Mouse (Mus musculus) embryonic facial prominence, embryonic 15.5 days (tissue): Measurements from ENCODE around the gene Kdm5a. TPM values are rescaled to one million over a fixed set of nuclear protein-coding genes. Genes with fewer than 3 reads are reported as not detected.
A peak's percentile ranks its signal among the peaks of the same experiment; 100 is the strongest.

Source experiments
- ATAC-seq: fragments of 200-750 bp; cut with Nextera tagmentation; 2 replicates; pipeline ENCODE4 v1.8.0; 2017; ENCODE audit warnings: low read depth, moderate TSS enrichment; ENCODE audit not compliant: insufficient number of reproducible peaks, low FRiP score, low TSS enrichment
- H3K27ac ChIP-seq: fragments of 300-500 bp; sonication (generic); replicated peaks from 2 replicates; pipeline ENCODE4 v1.5.1; 2015; ENCODE audit warnings: mild to moderate bottlenecking, inconsistent platforms
- H3K27me3 ChIP-seq: fragments of 300-500 bp; sonication (generic); 2 replicates; pipeline ENCODE4 v1.6.1; 2015; ENCODE audit warnings: inconsistent platforms
- H3K36me3 ChIP-seq: fragments of 300-500 bp; sonication (generic); 2 replicates; pipeline ENCODE4 v1.6.1; 2015; ENCODE audit warnings: mild to moderate bottlenecking, inconsistent platforms
- H3K4me1 ChIP-seq: fragments of 300-500 bp; sonication (generic); 2 replicates; pipeline ENCODE4 v1.6.1; 2015; ENCODE audit warnings: inconsistent platforms
- H3K4me2 ChIP-seq: fragments of 300-500 bp; sonication (generic); replicated peaks from 2 replicates; pipeline ENCODE4 v1.6.1; 2015; ENCODE audit warnings: mild to moderate bottlenecking, inconsistent platforms
- H3K4me3 ChIP-seq: fragments of 300-500 bp; sonication (generic); replicated peaks from 2 replicates; pipeline ENCODE4 v1.5.1; 2015; ENCODE audit warnings: mild to moderate bottlenecking, inconsistent platforms
- H3K9ac ChIP-seq: fragments of 300-500 bp; sonication (generic); 2 replicates; pipeline ENCODE4 v1.6.1; 2015; ENCODE audit warnings: inconsistent platforms
- H3K9me3 ChIP-seq: fragments of 300-500 bp; sonication (generic); replicated peaks from 2 replicates; pipeline ENCODE4 v1.6.1; 2016; ENCODE audit warnings: inconsistent platforms
- WGBS: fragments of 180-500 bp; shearing (Covaris S2); methylation state at CpG from one replicate; pipeline ENCODE4 v1.1.7; 2015; 5-methylcytosine and 5-hydroxymethylcytosine counted together
- polyA plus RNA-seq: library from polyadenylated mRNA; unstranded; fragments of >200 nt; fragmentation: Nextera tagmentation; extraction: Ambion mirVana; gene quantifications from 2 replicates; pipeline ENCODE4 v1.2.1, GENCODE M21; 2015

The Kdm5a gene
- polyA plus RNA-seq = 50.0 and 50.2 TPM in 2 replicates

- peak within 1 kb of the TSS; percentile 95 for H3K4me3 ChIP-seq
Measured at GRCm38 (mm10) chr6:120363688-120364522, at the start of gene Kdm5a, which contains the start of gene Ccdc77. Kdm5a (plus strand) TSS chr6:120364124. Ccdc77 (minus strand) TSS chr6:120364374.

GRCm38 (mm10) chr6:120318303-120318940, 45.5 kb upstream of the Kdm5a start:
- WGBS = 78% methylated on average over 11 of the region's 11 CpGs
- Histone ChIP-seq H3K27ac (no peak overlapping the region), H3K4me2 (no peak overlapping the region), H3K9ac (no peak overlapping the region), H3K4me3 (no peak overlapping the region), H3K36me3 (no peaks in the 10 kb centered on the region), H3K27me3 (no peaks in the 10 kb centered on the region), H3K9me3 (no peaks in the 10 kb centered on the region), H3K4me1 (no peaks in the 10 kb centered on the region)
- ATAC-seq = no peak

More at GRCm38 (mm10) chr6:120363688-120364522, at the start of gene Kdm5a, which contains the start of gene Ccdc77:
- Histone ChIP-seq H3K4me1 (peaks cover 12% of the 10 kb centered on the region), H3K36me3 (peaks cover 16% of the 10 kb centered on the region), H3K9me3 (no peaks in the 10 kb centered on the region), H3K9ac (peak within 1 kb of the TSS; percentile 96), H3K27me3 (no peaks in the 10 kb centered on the region), H3K27ac (peak within 1 kb of the TSS; percentile 98), H3K4me2 (peak within 1 kb of the TSS; percentile 71)
- ATAC-seq = peak; percentile 97
- under 1% methylated on average over 71 of the region's 71 CpGs for WGBS

- 88% methylated on average over 9 of the region's 9 CpGs for WGBS
- Histone ChIP-seq H3K4me1 (no peaks in the 10 kb centered on the region), H3K9ac (no peak overlapping the region), H3K4me3 (no peak overlapping the region), H3K9me3 (no peaks in the 10 kb centered on the region), H3K27me3 (no peaks in the 10 kb centered on the region), H3K36me3 (no peaks in the 10 kb centered on the region), H3K27ac (no peak overlapping the region), H3K4me2 (no peak overlapping the region)
- ATAC-seq = no peak
Measured at GRCm38 (mm10) chr6:120319129-120319528, 44.8 kb upstream of the Kdm5a start.

GRCm38 (mm10) chr6:120320369-120320768, 43.6 kb upstream of the Kdm5a start:
- Histone ChIP-seq H3K27ac (no peak overlapping the region), H3K9ac (no peak overlapping the region), H3K4me2 (no peak overlapping the region), H3K4me1 (no peaks in the 10 kb centered on the region), H3K4me3 (no peak overlapping the region), H3K9me3 (no peaks in the 10 kb centered on the region), H3K27me3 (no peaks in the 10 kb centered on the region), H3K36me3 (peaks cover 8% of the 10 kb centered on the region)
- ATAC-seq = no peak
- WGBS = 67% methylated on average over 2 of the region's 2 CpGs

- 33% methylated on average over 6 of the region's 6 CpGs for WGBS
- H3K4me2 ChIP-seq = no peak overlapping the region
- no peaks in the 10 kb centered on the region for H3K9me3 ChIP-seq
- no peaks in the 10 kb centered on the region for H3K4me1 ChIP-seq
- H3K36me3 ChIP-seq = peaks cover 19% of the 10 kb centered on the region
- no peaks in the 10 kb centered on the region for H3K27me3 ChIP-seq
- H3K27ac ChIP-seq = no peak overlapping the region
- H3K9ac ChIP-seq = no peak overlapping the region
- no peak overlapping the region for H3K4me3 ChIP-seq
- peak; percentile 51; the same call in 1 of the 2 replicates for ATAC-seq
Measured at GRCm38 (mm10) chr6:120324295-120324927, 39.5 kb upstream of the Kdm5a start.

- WGBS = 70% methylated on average over 2 of the region's 2 CpGs
- H3K36me3 ChIP-seq = peaks cover 68% of the 10 kb centered on the region
Measured at GRCm38 (mm10) chr6:120332351-120332750, 31.6 kb upstream of the Kdm5a start.

GRCm38 (mm10) chr6:120343992-120344391, 19.9 kb upstream of the Kdm5a start:
- Histone ChIP-seq H3K36me3 (peaks cover 69% of the 10 kb centered on the region), H3K4me2 (no peak overlapping the region), H3K9ac (no peak overlapping the region), H3K9me3 (no peaks in the 10 kb centered on the region), H3K4me1 (no peaks in the 10 kb centered on the region), H3K27ac (no peak overlapping the region), H3K4me3 (no peak overlapping the region), H3K27me3 (no peaks in the 10 kb centered on the region)
- ATAC-seq = no peak
- 61% methylated on average over 1 of the region's 1 CpGs for whole genome bisulfite sequencing

More at GRCm38 (mm10) chr6:120332351-120332750, 31.6 kb upstream of the Kdm5a start:
- H3K9ac ChIP-seq = no peak overlapping the region
- ATAC-seq = no peak
- no peaks in the 10 kb centered on the region for H3K27me3 ChIP-seq
- no peaks in the 10 kb centered on the region for H3K9me3 ChIP-seq
- H3K27ac ChIP-seq = no peak overlapping the region
- H3K4me3 ChIP-seq = no peak overlapping the region
- H3K4me1 ChIP-seq = no peaks in the 10 kb centered on the region
- H3K4me2 ChIP-seq = no peak overlapping the region

GRCm38 (mm10) chr6:120349018-120349417, 14.9 kb upstream of the Kdm5a start:
- Histone ChIP-seq H3K4me1 (no peaks in the 10 kb centered on the region), H3K9me3 (no peaks in the 10 kb centered on the region), H3K4me3 (no peak overlapping the region), H3K9ac (no peak overlapping the region), H3K4me2 (no peak overlapping the region), H3K36me3 (peaks cover 66% of the 10 kb centered on the region), H3K27ac (no peak overlapping the region), H3K27me3 (no peaks in the 10 kb centered on the region)
- 84% methylated on average over 3 of the region's 3 CpGs for WGBS
- no peak for ATAC-seq

GRCm38 (mm10) chr6:120356478-120356877, 7.4 kb upstream of the Kdm5a start:
- H3K36me3 ChIP-seq = peaks cover 19% of the 10 kb centered on the region; the same call in 1 of the 2 replicates
- WGBS = 30% methylated on average over 5 of the region's 5 CpGs
- peaks cover 13% of the 10 kb centered on the region for H3K4me1 ChIP-seq
- peak overlapping the region; percentile 45 for H3K9ac ChIP-seq
- H3K4me3 ChIP-seq = peak overlapping the region; percentile 62
- ATAC-seq = no peak
- H3K4me2 ChIP-seq = peak overlapping the region; percentile 68
- no peaks in the 10 kb centered on the region for H3K9me3 ChIP-seq
- peak overlapping the region; percentile 87 for H3K27ac ChIP-seq
- no peaks in the 10 kb centered on the region for H3K27me3 ChIP-seq

- Histone ChIP-seq H3K4me2 (peak overlapping the region; percentile 68), H3K4me1 (peaks cover 13% of the 10 kb centered on the region), H3K9ac (peak overlapping the region; percentile 45), H3K36me3 (peaks cover 14% of the 10 kb centered on the region; the same call in 1 of the 2 replicates), H3K27ac (peak overlapping the region; percentile 87), H3K4me3 (peak overlapping the region; percentile 62), H3K27me3 (no peaks in the 10 kb centered on the region), H3K9me3 (no peaks in the 10 kb centered on the region)
- under 1% methylated on average over 31 of the region's 31 CpGs for WGBS
- peak; percentile 96 for ATAC-seq
Measured at GRCm38 (mm10) chr6:120356951-120357945, 6.7 kb upstream of the Kdm5a start.
